Mouse (Mus musculus): ENCODE measurements at regions not wholly inside any gene's neighbourhood (a gene's known extent, or its start where the extent isn't known, plus 50 kb on each side); places are given as distances from the start of the nearest gene placed in this dataset.

DNA sequence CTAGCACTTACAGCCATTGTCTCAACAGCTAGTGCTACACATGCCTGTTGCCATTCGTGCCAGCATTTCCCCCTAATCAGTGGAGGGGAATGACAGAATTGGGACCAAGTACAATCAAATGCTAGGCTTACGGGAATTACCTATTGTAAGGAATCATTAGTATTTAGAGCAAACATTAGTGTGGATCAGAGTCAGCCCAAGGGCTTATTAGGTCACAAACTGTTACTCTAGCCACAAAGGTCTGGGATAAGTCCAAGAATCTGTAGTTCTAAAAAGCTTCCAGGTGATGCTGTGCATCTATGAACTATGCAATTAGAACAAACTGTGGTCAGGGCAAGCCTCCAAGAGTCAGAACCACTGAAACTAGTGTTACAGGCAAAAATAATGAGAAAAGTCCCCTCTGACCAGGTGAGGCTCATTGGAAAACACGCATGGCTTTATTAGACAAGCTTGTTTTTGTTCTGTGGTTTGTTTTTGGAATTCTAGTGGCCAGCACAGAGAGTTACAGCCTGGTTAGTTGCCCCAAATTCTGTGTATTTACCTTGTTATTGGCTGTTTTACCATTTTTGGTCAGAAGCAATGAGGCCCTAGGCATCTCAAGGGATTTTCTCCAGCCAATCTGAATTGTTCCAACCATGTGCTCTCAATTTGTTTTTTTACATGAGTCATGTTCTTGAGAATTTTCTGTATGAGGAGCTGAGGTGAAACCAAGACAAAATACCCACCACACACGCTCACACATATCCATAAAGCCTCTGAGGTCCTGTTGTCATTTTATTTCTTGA, 319.0 kb upstream of the Ube2e3 start:
- TF ChIP-seq CTCF (IDR thresholded peaks at IDR 0.05; ENCODE audit: borderline replicate concordance, insufficient read depth, low read depth, low read length) (no peak), POLR2A (IDR thresholded peaks at IDR 0.05; ENCODE audit: borderline replicate concordance, insufficient read depth, low read length) (no peak)
